Mouse (Mus musculus): ENCODE measurements at regions not wholly inside any gene's neighbourhood (a gene's known extent, or its start where the extent isn't known, plus 50 kb on each side); places are given as distances from the start of the nearest gene placed in this dataset.
"Not testable (repeated sequence)": the region's sequence is repeated elsewhere in the genome, so short reads cannot be mapped to it uniquely, and the experiment has no call there.

GRCm38 (mm10) chr19:51355701-51356100, 677.3 kb upstream of the Sorcs1 start:
- no peaks in the 10 kb centered on the region for H3K36me3 ChIP-seq (ENCODE audit: insufficient read depth, low read length)
- no peak overlapping the region for H3K4me2 ChIP-seq (replicated peaks; ENCODE audit: low read depth, low read length)
- no peaks in the 10 kb centered on the region for H3K9me3 ChIP-seq (ENCODE audit: low read length)
- 57% methylated on average over 1 of the region's 1 CpGs for WGBS
- ATAC-seq (no peak), DNase-seq (ENCODE audit: low spot score) (no peak)
- no peak overlapping the region for H3K9ac ChIP-seq (replicated peaks; ENCODE audit: low read depth)
- TF ChIP-seq EP300 (IDR thresholded peaks at IDR 0.05): no peak
- no peak for TF ChIP-seq CTCF (IDR thresholded peaks at IDR 0.05)
- no peak overlapping the region for H3K4me3 ChIP-seq (ENCODE audit: low read depth, low read length)
- H3K27me3 ChIP-seq (replicated peaks; ENCODE audit: insufficient read depth, low read length): no peaks in the 10 kb centered on the region
- no peak overlapping the region for H3K27ac ChIP-seq (ENCODE audit: low read length)
- H3K4me1 ChIP-seq (ENCODE audit: insufficient read depth, low read depth, low read length): no peaks in the 10 kb centered on the region

GRCm38 (mm10) chr19:51340491-51340890, 662.0 kb upstream of the Sorcs1 start:
- H3K27ac ChIP-seq (ENCODE audit: low read length): no peak overlapping the region
- ATAC-seq: no peak
- 77% methylated on average over 2 of the region's 2 CpGs for WGBS

GRCm38 (mm10) chr19:51330010-51330409, 651.6 kb upstream of the Sorcs1 start:
- DNase-seq (ENCODE audit: low spot score) (no peak), ATAC-seq (no peak)
- no peaks in the 10 kb centered on the region for H3K4me1 ChIP-seq (ENCODE audit: insufficient read depth, low read depth, low read length)
- H3K9ac ChIP-seq (replicated peaks; ENCODE audit: low read depth): no peak overlapping the region
- no peak overlapping the region for H3K4me2 ChIP-seq (replicated peaks; ENCODE audit: low read depth, low read length)
- no peaks in the 10 kb centered on the region for H3K27me3 ChIP-seq (replicated peaks; ENCODE audit: insufficient read depth, low read length)
- 40% methylated on average over 2 of the region's 2 CpGs for WGBS
- no peaks in the 10 kb centered on the region for H3K36me3 ChIP-seq (ENCODE audit: insufficient read depth, low read length)
- TF ChIP-seq EP300 (IDR thresholded peaks at IDR 0.05) (no peak), CTCF (IDR thresholded peaks at IDR 0.05) (no peak)
- H3K27ac ChIP-seq (ENCODE audit: low read length): no peak overlapping the region
- no peaks in the 10 kb centered on the region for H3K9me3 ChIP-seq (ENCODE audit: low read length)
- H3K4me3 ChIP-seq (ENCODE audit: low read depth, low read length): no peak overlapping the region

More at GRCm38 (mm10) chr19:51340491-51340890, 662.0 kb upstream of the Sorcs1 start:
- no peaks in the 10 kb centered on the region for H3K27me3 ChIP-seq (replicated peaks; ENCODE audit: insufficient read depth, low read length)
- DNase-seq (ENCODE audit: low spot score): no peak
- H3K4me1 ChIP-seq (ENCODE audit: insufficient read depth, low read depth, low read length): no peaks in the 10 kb centered on the region
- no peaks in the 10 kb centered on the region for H3K9me3 ChIP-seq (ENCODE audit: low read length)
- H3K4me3 ChIP-seq (ENCODE audit: low read depth, low read length): no peak overlapping the region
- no peaks in the 10 kb centered on the region for H3K36me3 ChIP-seq (ENCODE audit: insufficient read depth, low read length)
- TF ChIP-seq CTCF (IDR thresholded peaks at IDR 0.05) (no peak), EP300 (IDR thresholded peaks at IDR 0.05) (no peak)
- H3K4me2 ChIP-seq (replicated peaks; ENCODE audit: low read depth, low read length): no peak overlapping the region
- H3K9ac ChIP-seq (replicated peaks; ENCODE audit: low read depth): no peak overlapping the region

GRCm38 (mm10) chr19:51303708-51304107, 625.3 kb upstream of the Sorcs1 start:
- H3K27ac ChIP-seq (ENCODE audit: low read length): no peak overlapping the region
- no peaks in the 10 kb centered on the region for H3K36me3 ChIP-seq (ENCODE audit: insufficient read depth, low read length)
- no peaks in the 10 kb centered on the region for H3K9me3 ChIP-seq (ENCODE audit: low read length)
- no peaks in the 10 kb centered on the region for H3K27me3 ChIP-seq (replicated peaks; ENCODE audit: insufficient read depth, low read length)
- no peak overlapping the region for H3K4me2 ChIP-seq (replicated peaks; ENCODE audit: low read depth, low read length)
- 46% methylated on average over 3 of the region's 3 CpGs for WGBS
- H3K9ac ChIP-seq (replicated peaks; ENCODE audit: low read depth): no peak overlapping the region
- ATAC-seq: no peak
- no peak overlapping the region for H3K4me3 ChIP-seq (ENCODE audit: low read depth, low read length)
- TF ChIP-seq CTCF (IDR thresholded peaks at IDR 0.05): no peak
- no peak for TF ChIP-seq EP300 (IDR thresholded peaks at IDR 0.05)
- H3K4me1 ChIP-seq (ENCODE audit: insufficient read depth, low read depth, low read length): no peaks in the 10 kb centered on the region
- no peak for DNase-seq (ENCODE audit: low spot score)

GRCm38 (mm10) chr19:51296631-51297030, 618.2 kb upstream of the Sorcs1 start:
- not testable (repeated sequence) for ATAC-seq; H3K36me3 ChIP-seq (ENCODE audit: insufficient read depth, low read length); H3K9ac ChIP-seq (replicated peaks; ENCODE audit: low read depth); H3K27ac ChIP-seq (ENCODE audit: low read length); DNase-seq (ENCODE audit: low spot score); H3K4me1 ChIP-seq (ENCODE audit: insufficient read depth, low read depth, low read length); H3K27me3 ChIP-seq (replicated peaks; ENCODE audit: insufficient read depth, low read length); H3K4me2 ChIP-seq (replicated peaks; ENCODE audit: low read depth, low read length); H3K9me3 ChIP-seq (ENCODE audit: low read length); H3K4me3 ChIP-seq (ENCODE audit: low read depth, low read length)
- 73% methylated on average over 4 of the region's 4 CpGs for WGBS

GRCm38 (mm10) chr19:51268978-51269556, 590.6 kb upstream of the Sorcs1 start:
- H3K4me1 ChIP-seq (ENCODE audit: insufficient read depth, low read depth, low read length): no peaks in the 10 kb centered on the region
- ATAC-seq (no peak), DNase-seq (ENCODE audit: low spot score) (no peak)
- no peak overlapping the region for H3K9ac ChIP-seq (replicated peaks; ENCODE audit: low read depth)
- no peaks in the 10 kb centered on the region for H3K27me3 ChIP-seq (replicated peaks; ENCODE audit: insufficient read depth, low read length)
- no peak for TF ChIP-seq EP300 (IDR thresholded peaks at IDR 0.05)
- TF ChIP-seq CTCF (IDR thresholded peaks at IDR 0.05): no peak
- no peak overlapping the region for H3K27ac ChIP-seq (ENCODE audit: low read length)
- no peak overlapping the region for H3K4me2 ChIP-seq (replicated peaks; ENCODE audit: low read depth, low read length)
- H3K36me3 ChIP-seq (ENCODE audit: insufficient read depth, low read length): no peaks in the 10 kb centered on the region
- WGBS: 53% methylated on average over 4 of the region's 4 CpGs
- H3K4me3 ChIP-seq (ENCODE audit: low read depth, low read length): no peak overlapping the region
- H3K9me3 ChIP-seq (ENCODE audit: low read length): no peaks in the 10 kb centered on the region

Measured in lung, postnatal 0 days (tissue).